Mouse (Mus musculus): ENCODE results near the gene Arl6ip1.
A peak's percentile ranks its signal among the peaks of the same experiment; 100 is the strongest.
"Not testable (repeated sequence)": the region's sequence is repeated elsewhere in the genome, so short reads cannot be mapped to it uniquely, and the experiment has no call there.

Gene Arl6ip1

GRCm38 (mm10) chr7:118129430-118130041, at the start of gene Arl6ip1:
Gene Arl6ip1, minus strand, starts transcription at chr7:118129662.
- peak; percentile 95 for DNase-seq (ENCODE audit: low read depth, low spot score)

- no peak for DNase-seq (ENCODE audit: low read depth, low spot score)
Measured at GRCm38 (mm10) chr7:118175821-118176355, 46.4 kb upstream of the Arl6ip1 start.

GRCm38 (mm10) chr7:118170125-118170524, 40.7 kb upstream of the Arl6ip1 start:
- DNase-seq (ENCODE audit: low read depth, low spot score), result not testable (repeated sequence)

GRCm38 (mm10) chr7:118163006-118163405, 33.5 kb upstream of the Arl6ip1 start:
- DNase-seq (ENCODE audit: low read depth, low spot score), result no peak

GRCm38 (mm10) chr7:118160121-118160520, 30.7 kb upstream of the Arl6ip1 start:
- DNase-seq (ENCODE audit: low read depth, low spot score), result no peak

- DNase-seq (ENCODE audit: low read depth, low spot score), result no peak
Measured at GRCm38 (mm10) chr7:118156461-118156860, 27.0 kb upstream of the Arl6ip1 start.

- no peak for DNase-seq (ENCODE audit: low read depth, low spot score)
Measured at GRCm38 (mm10) chr7:118154150-118154549, 24.7 kb upstream of the Arl6ip1 start.

GRCm38 (mm10) chr7:118143602-118144001, 14.1 kb upstream of the Arl6ip1 start:
- no peak for DNase-seq (ENCODE audit: low read depth, low spot score)

- no peak for DNase-seq (ENCODE audit: low read depth, low spot score)
Measured at GRCm38 (mm10) chr7:118143123-118143522, 13.7 kb upstream of the Arl6ip1 start.

GRCm38 (mm10) chr7:118141271-118141670, 11.8 kb upstream of the Arl6ip1 start:
- DNase-seq (ENCODE audit: low read depth, low spot score), result no peak

- DNase-seq (ENCODE audit: low read depth, low spot score), result no peak
Measured at GRCm38 (mm10) chr7:118135128-118135527, 5.7 kb upstream of the Arl6ip1 start.

GRCm38 (mm10) chr7:118128925-118129429, 485 bp downstream of the Arl6ip1 start:
- no peak for DNase-seq (ENCODE audit: low read depth, low spot score)

- no peak for DNase-seq (ENCODE audit: low read depth, low spot score)
Measured at GRCm38 (mm10) chr7:118126219-118126875, 3.1 kb downstream of the Arl6ip1 start.

GRCm38 (mm10) chr7:118125736-118126135, 3.7 kb downstream of the Arl6ip1 start:
- DNase-seq (ENCODE audit: low read depth, low spot score), result no peak

GRCm38 (mm10) chr7:118123512-118124411, 5.7 kb downstream of the Arl6ip1 start:
- DNase-seq (ENCODE audit: low read depth, low spot score), result no peak

GRCm38 (mm10) chr7:118122235-118122634, 7.2 kb downstream of the Arl6ip1 start:
- DNase-seq (ENCODE audit: low read depth, low spot score), result no peak

GRCm38 (mm10) chr7:118120654-118121053, 8.8 kb downstream of the Arl6ip1 start:
- no peak for DNase-seq (ENCODE audit: low read depth, low spot score)

- DNase-seq (ENCODE audit: low read depth, low spot score), result no peak
Measured at GRCm38 (mm10) chr7:118119946-118120345, 9.5 kb downstream of the Arl6ip1 start.

- DNase-seq (ENCODE audit: low read depth, low spot score), result no peak
Measured at GRCm38 (mm10) chr7:118119142-118119541, 10.3 kb downstream of the Arl6ip1 start.

- DNase-seq (ENCODE audit: low read depth, low spot score), result no peak
Measured at GRCm38 (mm10) chr7:118118426-118118825, 11.0 kb downstream of the Arl6ip1 start.

- DNase-seq (ENCODE audit: low read depth, low spot score), result no peak
Measured at GRCm38 (mm10) chr7:118117539-118118210, 11.8 kb downstream of the Arl6ip1 start.

Measured in retina, postnatal 7 days (tissue).